In the genomic region with DNA sequence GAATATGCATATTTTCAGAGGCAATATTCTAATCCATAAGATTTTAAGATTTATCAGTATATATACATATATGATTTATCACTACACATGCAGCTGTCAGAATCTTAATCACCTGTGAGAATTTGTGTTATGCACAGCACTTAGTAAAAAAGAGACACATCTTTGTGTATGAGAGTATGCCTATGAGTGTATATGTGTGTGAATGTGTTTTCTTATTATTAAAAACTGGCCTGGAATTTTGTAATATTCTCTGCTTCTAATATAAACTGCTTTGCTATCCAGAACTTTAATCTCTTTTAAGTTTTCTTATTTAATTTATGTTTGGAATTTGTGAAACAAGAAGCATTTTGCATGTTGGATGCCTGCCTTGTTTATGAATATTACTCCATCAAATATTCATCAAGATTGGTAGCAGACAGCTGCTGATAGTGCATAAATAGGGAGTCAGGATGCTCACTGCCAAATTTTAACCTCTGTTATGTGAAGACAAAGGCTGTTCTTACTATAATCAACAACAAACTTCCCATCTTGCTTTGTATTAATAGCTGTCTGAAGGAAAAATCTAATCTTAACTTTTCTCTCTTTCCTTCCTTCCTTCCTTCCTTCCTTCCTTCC, we compare ENCODE assay signal across 24 mouse cellular contexts.
DNase-seq lines count a peak whose midpoint lies in the region; ATAC-seq and TF ChIP-seq lines count a peak whose summit lies in the region.
"Had no signal": no experiment of that assay in that cellular context is flagged by ENCODE, and none has a peak within 500 bp of the region (broad histone marks: within the 10 kb centered on the region; RNA-seq: fewer than 3 reads in every experiment).

No protein-coding gene starts in this region.

- no peak for ATAC-seq in embryonic facial prominence, embryonic 14.5 days (ENCODE audit: low read depth)
- peak; percentile 69 for ATAC-seq in lung, embryonic 14.5 days (ENCODE audit: insufficient read depth)
- ATAC-seq in lung, embryonic 16.5 days (ENCODE audit: low read depth) = peak; percentile 90
- ATAC-seq: activated CD4-positive, CD25-positive, alpha-beta regulatory T cell, adult 4 months; CD4-positive, CD25-positive, alpha-beta regulatory T cell, adult 4 months; forebrain, embryonic 14.5 days; forebrain, embryonic 16.5 days; Patski had no signal

- H3K4me3 ChIP-seq in embryonic facial prominence, embryonic 14.5 days (ENCODE audit: low read depth, low read length) = no peak overlapping the region
- H3K4me3 ChIP-seq in embryonic facial prominence, embryonic 10.5 days = no peak overlapping the region
- H3K4me3 ChIP-seq in lung, embryonic 14.5 days (ENCODE audit: low read depth, low read length) = no peak overlapping the region
- H3K4me3 ChIP-seq in lung, embryonic 16.5 days (ENCODE audit: low read length) = no peak overlapping the region
- H3K4me3 ChIP-seq: embryonic facial prominence, embryonic 13.5 days; forebrain, embryonic 12.5 days had no signal

- H3K27ac ChIP-seq in embryonic facial prominence, embryonic 14.5 days (replicated peaks; ENCODE audit: low read depth, low read length) = no peak overlapping the region
- H3K27ac ChIP-seq in embryonic facial prominence, embryonic 10.5 days (replicated peaks) = no peak overlapping the region
- no peak overlapping the region for H3K27ac ChIP-seq in lung, embryonic 14.5 days (ENCODE audit: low read depth)
- no peak overlapping the region for H3K27ac ChIP-seq in lung, embryonic 16.5 days (ENCODE audit: low read length)
- H3K27ac ChIP-seq: embryonic facial prominence, embryonic 13.5 days; forebrain, embryonic 12.5 days had no signal

- DNase-seq in embryonic facial prominence, embryonic 14.5 days (ENCODE audit: low spot score) = peak; percentile 11
- DNase-seq in embryonic facial prominence, embryonic 10.5 days (ENCODE audit: low spot score) = no peak
- DNase-seq in lung, embryonic 14.5 days = peak; percentile 78
- no peak for DNase-seq in lung, postnatal 10 days
- no peak for DNase-seq in lung, postnatal 14 days
- DNase-seq: adrenal gland, adult 8-10 months; adrenal gland, postnatal 14 days; adrenal gland, postnatal 36 days; B cell, adult 2 months; cerebellum, adult 11-12 months; cerebellum, adult 2 months; cerebellum, adult 9-10 months; cerebellum, postnatal 10 days; cerebellum, postnatal 25 days had no signal

- no peak for TF ChIP-seq CTCF in lung, embryonic 14.5 days (IDR thresholded peaks at IDR 0.05; ENCODE audit: low read depth)

- no peak overlapping the region for H3K4me2 ChIP-seq in embryonic facial prominence, embryonic 14.5 days (ENCODE audit: low read depth, low read length)
- H3K4me2 ChIP-seq in lung, embryonic 14.5 days = no peak overlapping the region
- no peak overlapping the region for H3K4me2 ChIP-seq in lung, embryonic 16.5 days (ENCODE audit: low read depth, low read length)
- H3K4me2 ChIP-seq: embryonic facial prominence, embryonic 13.5 days; forebrain, embryonic 12.5 days had no signal

- H3K4me1 ChIP-seq in embryonic facial prominence, embryonic 14.5 days (ENCODE audit: control insufficient read depth, insufficient read depth, low read length) = no peaks in the 10 kb centered on the region
- H3K4me1 ChIP-seq in embryonic facial prominence, embryonic 10.5 days = no peaks in the 10 kb centered on the region
- no peaks in the 10 kb centered on the region for H3K4me1 ChIP-seq in lung, embryonic 14.5 days (ENCODE audit: insufficient read depth)
- H3K4me1 ChIP-seq in lung, embryonic 16.5 days (replicated peaks; ENCODE audit: control insufficient read depth, insufficient read depth, low read length) = 0 out of 2 replicates have a peak, but pooled peaks cover 3% of the 10 kb centered on the region
- H3K4me1 ChIP-seq: embryonic facial prominence, embryonic 13.5 days; forebrain, embryonic 12.5 days had no signal

- H3K9ac ChIP-seq in embryonic facial prominence, embryonic 14.5 days (ENCODE audit: low read depth, low read length) = no peak overlapping the region
- H3K9ac ChIP-seq in lung, embryonic 14.5 days = no peak overlapping the region
- no peak overlapping the region for H3K9ac ChIP-seq in lung, embryonic 16.5 days (ENCODE audit: low read length)
- H3K9ac ChIP-seq: embryonic facial prominence, embryonic 13.5 days; forebrain, embryonic 12.5 days had no signal

- no peaks in the 10 kb centered on the region for H3K36me3 ChIP-seq in embryonic facial prominence, embryonic 14.5 days (ENCODE audit: control insufficient read depth, insufficient read depth, low read length)
- no peaks in the 10 kb centered on the region for H3K36me3 ChIP-seq in embryonic facial prominence, embryonic 10.5 days (replicated peaks)
- no peaks in the 10 kb centered on the region for H3K36me3 ChIP-seq in lung, embryonic 14.5 days (ENCODE audit: insufficient read depth)
- no peaks in the 10 kb centered on the region for H3K36me3 ChIP-seq in lung, embryonic 16.5 days (ENCODE audit: control insufficient read depth, insufficient read depth, low read length)
- H3K36me3 ChIP-seq: embryonic facial prominence, embryonic 13.5 days; forebrain, embryonic 12.5 days; G1E had no signal

- no peaks in the 10 kb centered on the region for H3K9me3 ChIP-seq in embryonic facial prominence, embryonic 14.5 days (ENCODE audit: control insufficient read depth, low read length)
- H3K9me3 ChIP-seq in embryonic facial prominence, embryonic 10.5 days = no peaks in the 10 kb centered on the region
- H3K9me3 ChIP-seq in lung, embryonic 14.5 days (ENCODE audit: low read depth, low read length) = no peaks in the 10 kb centered on the region
- H3K9me3 ChIP-seq in lung, embryonic 16.5 days (ENCODE audit: control insufficient read depth, low read length) = no peaks in the 10 kb centered on the region
- H3K9me3 ChIP-seq: embryonic facial prominence, embryonic 13.5 days; forebrain, embryonic 12.5 days; G1E had no signal

- no peaks in the 10 kb centered on the region for H3K27me3 ChIP-seq in embryonic facial prominence, embryonic 14.5 days (replicated peaks; ENCODE audit: control insufficient read depth, insufficient read depth, low read length)
- H3K27me3 ChIP-seq in embryonic facial prominence, embryonic 10.5 days (replicated peaks; ENCODE audit: low read depth, poor library complexity, severe bottlenecking) = no peaks in the 10 kb centered on the region
- no peaks in the 10 kb centered on the region for H3K27me3 ChIP-seq in lung, embryonic 14.5 days (ENCODE audit: insufficient read depth, low read length)
- no peaks in the 10 kb centered on the region for H3K27me3 ChIP-seq in lung, embryonic 16.5 days (ENCODE audit: control insufficient read depth, insufficient read depth, low read depth, low read length)
- H3K27me3 ChIP-seq: CH12.LX; embryonic facial prominence, embryonic 13.5 days; forebrain, embryonic 12.5 days; Patski had no signal

Comparison
In these comparisons a context has a peak if more than half of its experiments do, and no peak if none do; other contexts are left out.
1. DNase-seq: peak in embryonic facial prominence, embryonic 14.5 days (single experiment) and lung, embryonic 14.5 days (single experiment); none in embryonic facial prominence, embryonic 10.5 days (single experiment), lung, postnatal 10 days (single experiment) and lung, postnatal 14 days (single experiment).